Mouse (Mus musculus): ENCODE measurements around the gene Hook1.

- TF ChIP-seq POLR2A (IDR thresholded peaks at IDR 0.05; ENCODE audit: insufficient read depth, low read depth, low read length) (no peak), CTCF (IDR thresholded peaks at IDR 0.05) (no peak), EP300 (IDR thresholded peaks at IDR 0.05; ENCODE audit: insufficient read depth, low read depth, low read length) (no peak)
Observed at GRCm38 (mm10) chr4:95928846-95929245, 38.2 kb upstream of the Hook1 start.

Data from heart, adult 2 months (tissue).